Mouse (Mus musculus) megakaryocyte, embryonic 14.5 days (primary cell): ENCODE data around the gene Pecr.

Source experiments
- FLI1 ChIP-seq: IDR thresholded peaks from 2 replicates; pipeline ENCODE4 v1.6.1; 2012; ENCODE audit warnings: low read length, inconsistent platforms, mixed read lengths
- GATA1 ChIP-seq: IDR thresholded peaks from 3 replicates; pipeline ENCODE4 v1.6.1; 2012; ENCODE audit warnings: mixed read lengths, low read length, inconsistent platforms, borderline replicate concordance

DNA sequence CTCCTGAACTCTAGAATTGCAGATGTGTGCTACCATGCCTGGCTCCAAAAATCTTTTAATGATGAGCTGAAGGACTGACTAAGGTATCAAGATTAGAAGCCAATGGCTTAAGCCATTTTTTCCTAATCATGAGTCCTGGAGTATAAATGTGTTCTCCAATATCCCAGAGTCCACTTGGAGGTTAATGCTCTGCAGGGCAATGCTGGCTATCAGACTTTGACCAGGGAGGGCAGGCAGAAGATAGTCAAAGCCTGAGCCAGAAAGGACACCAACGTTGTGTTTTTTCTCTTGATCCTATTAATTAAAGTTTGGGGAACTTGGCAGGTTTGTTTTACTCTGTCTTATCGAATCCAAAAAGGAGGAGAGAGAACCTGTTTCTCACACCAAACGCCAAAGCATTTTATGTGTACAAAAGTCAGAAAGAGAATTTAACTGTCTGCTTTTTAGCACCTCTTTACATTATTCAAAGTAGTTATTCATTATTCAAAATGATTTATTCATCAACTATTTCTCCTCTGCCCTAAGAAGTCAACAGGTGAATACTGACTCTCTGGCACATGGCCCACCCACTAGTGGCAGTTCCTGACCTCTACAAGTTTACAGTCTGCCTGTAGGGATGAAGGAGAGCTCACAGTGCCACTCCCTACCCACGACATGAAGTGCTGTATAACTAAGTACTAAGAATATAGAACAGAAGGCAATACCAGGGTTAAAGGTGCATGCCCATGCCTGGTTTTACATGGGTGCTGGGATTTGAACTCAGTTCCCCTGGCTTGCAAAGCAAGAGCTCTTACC lies 10.0 kb upstream of the Pecr start:
- TF ChIP-seq GATA1 (no peak), FLI1 (no peak)
